Mouse (Mus musculus): ENCODE data around the gene Gm36079.
"Not testable (repeated sequence)": the region's sequence is repeated elsewhere in the genome, so short reads cannot be mapped to it uniquely, and the experiment has no call there.

DNA sequence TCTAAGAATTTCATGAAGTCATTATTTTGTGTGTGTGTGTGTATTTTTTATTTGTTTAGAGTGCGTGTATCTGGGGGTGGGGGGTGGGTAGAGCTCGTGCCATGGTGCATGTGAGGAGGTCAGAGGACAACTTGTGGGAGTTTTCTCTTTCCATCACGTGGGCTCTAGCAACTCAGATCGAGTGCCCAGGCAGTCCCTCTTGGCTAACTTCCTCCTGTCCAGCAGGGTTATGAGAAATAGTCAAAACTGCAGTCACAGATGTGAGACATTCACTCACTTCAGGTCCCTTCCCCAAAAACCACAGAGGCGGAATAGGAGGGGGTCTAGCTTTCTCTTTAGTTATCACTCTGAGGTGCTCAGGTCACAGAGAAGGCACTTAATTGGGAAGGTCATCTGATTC, 13.3 kb downstream of the Gm36079 start:
- not testable (repeated sequence) for TF ChIP-seq CTCF (IDR thresholded peaks at IDR 0.05; ENCODE audit: low read depth, low read length); POLR2A (IDR thresholded peaks at IDR 0.05; ENCODE audit: borderline replicate concordance, low read depth, low read length)

Data from bone marrow macrophage, adult 2 months (primary cell).